Mouse (Mus musculus) spleen, adult 2 months (tissue): ENCODE data around the gene Nacc1.

Experiments
- CTCF ChIP-seq: fragments of 200-500 bp; IDR thresholded peaks from 2 replicates; pipeline ENCODE4 v1.5.1; 2011; ENCODE audit warnings: mild to moderate bottlenecking, inconsistent platforms; ENCODE audit not compliant: insufficient read depth, insufficient read length, insufficient replicate concordance; ENCODE audit errors: extremely low read depth
- POLR2A ChIP-seq: fragments of 200-500 bp; IDR thresholded peaks from 2 replicates; pipeline ENCODE4 v1.6.1; 2011; ENCODE audit warnings: low read depth, low read length, inconsistent platforms

GRCm38 (mm10) chr8:84711312-84711711 lies 23.6 kb upstream of the Nacc1 start:
- TF ChIP-seq CTCF = no peak
- TF ChIP-seq POLR2A = no peak
